Mouse (Mus musculus) liver, embryonic 16.5 days (tissue): ENCODE results near the gene Snx14. TPM values are rescaled to one million over a fixed set of nuclear protein-coding genes. Genes with fewer than 3 reads are reported as not detected.

ENCODE experiments used
- ATAC-seq: fragments of 200-750 bp; cut with Nextera tagmentation; 2 replicates; pipeline ENCODE4 v1.8.0; 2017; ENCODE audit warnings: low read depth, mild to moderate bottlenecking, moderate number of reproducible peaks, moderate library complexity
- H3K27ac ChIP-seq: fragments of 300-500 bp; sonication (generic); 2 replicates; pipeline ENCODE4 v1.5.1; 2014; ENCODE audit warnings: mild to moderate bottlenecking, low read length
- H3K27me3 ChIP-seq: fragments of 300-500 bp; sonication (generic); 2 replicates; pipeline ENCODE4 v1.6.1; 2014; ENCODE audit warnings: low read depth, low read length, mixed read lengths; ENCODE audit not compliant: control insufficient read depth, insufficient read depth
- H3K36me3 ChIP-seq: fragments of 300-500 bp; sonication (generic); 2 replicates; pipeline ENCODE4 v1.6.1; 2014; ENCODE audit warnings: mild to moderate bottlenecking; ENCODE audit not compliant: control insufficient read depth, insufficient read depth
- H3K4me1 ChIP-seq: fragments of 300-500 bp; sonication (generic); 2 replicates; pipeline ENCODE4 v1.6.1; 2014; ENCODE audit warnings: low read depth, low read length, mixed read lengths; ENCODE audit not compliant: control insufficient read depth
- H3K4me2 ChIP-seq: fragments of 300-500 bp; sonication (generic); 2 replicates; pipeline ENCODE4 v1.6.1; 2014; ENCODE audit warnings: low read depth, low read length, mixed read lengths
- H3K4me3 ChIP-seq: fragments of 300-500 bp; sonication (generic); 2 replicates; pipeline ENCODE4 v1.5.1; 2014; ENCODE audit warnings: low read depth, mild to moderate bottlenecking, low read length
- H3K9ac ChIP-seq: fragments of 300-500 bp; sonication (generic); 2 replicates; pipeline ENCODE4 v1.6.1; 2014; ENCODE audit warnings: low read depth, low read length
- H3K9me3 ChIP-seq: fragments of 300-500 bp; sonication (generic); replicated peaks from 2 replicates; pipeline ENCODE4 v1.6.1; 2016; ENCODE audit warnings: low read length; ENCODE audit not compliant: control insufficient read depth
- WGBS: fragments of 180-500 bp; shearing (Covaris S2); extraction: QIAGEN DNeasy Blood & Tissue Kit; methylation state at CpG from one replicate; pipeline ENCODE4 v1.1.7; 2014; ENCODE audit not compliant: insufficient replicate concordance; 5-methylcytosine and 5-hydroxymethylcytosine counted together
- polyA plus RNA-seq: library from polyadenylated mRNA; unstranded; fragments of >200 nt; fragmentation: Nextera tagmentation; extraction: Ambion mirVana; gene quantifications from 2 replicates; pipeline ENCODE4 v1.2.1, GENCODE M21; 2015

Snx14 gene
- polyA plus RNA-seq, 1 experiment from 2014 or later = 12.3 TPM

- no peak for ATAC-seq
- no peak overlapping the region for H3K4me2 ChIP-seq
- H3K4me1 ChIP-seq = no peaks in the 10 kb centered on the region
- H3K9ac ChIP-seq = no peak overlapping the region
- no peaks in the 10 kb centered on the region for H3K9me3 ChIP-seq
- H3K36me3 ChIP-seq = no peaks in the 10 kb centered on the region
- H3K27me3 ChIP-seq = no peaks in the 10 kb centered on the region
- H3K4me3 ChIP-seq = no peak overlapping the region
- H3K27ac ChIP-seq = no peak overlapping the region
- 71% methylated on average over 2 of the region's 2 CpGs for WGBS
Observed at GRCm38 (mm10) chr9:88373001-88373400, 65.8 kb downstream of the Snx14 start.

- no peaks in the 10 kb centered on the region for H3K4me1 ChIP-seq
- H3K4me2 ChIP-seq = no peak overlapping the region
- H3K27ac ChIP-seq = no peak overlapping the region
- no peaks in the 10 kb centered on the region for H3K27me3 ChIP-seq
- no peaks in the 10 kb centered on the region for H3K9me3 ChIP-seq
- WGBS = 61% methylated on average over 2 of the region's 2 CpGs
- no peak overlapping the region for H3K9ac ChIP-seq
- no peak for ATAC-seq
- H3K4me3 ChIP-seq = no peak overlapping the region
- no peaks in the 10 kb centered on the region for H3K36me3 ChIP-seq
Observed at GRCm38 (mm10) chr9:88371201-88371600, 67.6 kb downstream of the Snx14 start.

- no peak for ATAC-seq
- Histone ChIP-seq H3K27ac (no peak overlapping the region), H3K4me3 (no peak overlapping the region), H3K4me2 (no peak overlapping the region), H3K9me3 (no peaks in the 10 kb centered on the region), H3K27me3 (no peaks in the 10 kb centered on the region), H3K9ac (no peak overlapping the region), H3K4me1 (no peaks in the 10 kb centered on the region), H3K36me3 (peaks cover under 1% of the 10 kb centered on the region; the same call in 1 of the 2 replicates)
- WGBS = 90% methylated on average over 2 of the region's 2 CpGs
Observed at GRCm38 (mm10) chr9:88369666-88370065, 69.1 kb downstream of the Snx14 start.

GRCm38 (mm10) chr9:88368476-88368875 lies 70.3 kb downstream of the Snx14 start:
- H3K9me3 ChIP-seq = no peaks in the 10 kb centered on the region

GRCm38 (mm10) chr9:88367751-88368150 lies 71.0 kb downstream of the Snx14 start:
- Histone ChIP-seq H3K4me1 (no peaks in the 10 kb centered on the region), H3K27me3 (no peaks in the 10 kb centered on the region), H3K27ac (no peak overlapping the region), H3K4me3 (no peak overlapping the region), H3K4me2 (no peak overlapping the region), H3K36me3 (peaks cover 4% of the 10 kb centered on the region; the same call in 1 of the 2 replicates), H3K9ac (no peak overlapping the region), H3K9me3 (no peaks in the 10 kb centered on the region)
- 56% methylated on average over 1 of the region's 1 CpGs for WGBS
- ATAC-seq = no peak

More at GRCm38 (mm10) chr9:88368476-88368875, 70.3 kb downstream of the Snx14 start:
- Histone ChIP-seq H3K27ac (no peak overlapping the region), H3K4me1 (no peaks in the 10 kb centered on the region), H3K4me2 (no peak overlapping the region), H3K4me3 (no peak overlapping the region), H3K27me3 (no peaks in the 10 kb centered on the region), H3K36me3 (peaks cover 4% of the 10 kb centered on the region; the same call in 1 of the 2 replicates), H3K9ac (no peak overlapping the region)
- no peak for ATAC-seq
- 75% methylated on average over 5 of the region's 5 CpGs for WGBS

GRCm38 (mm10) chr9:88367322-88367721 lies 71.4 kb downstream of the Snx14 start:
- peaks cover 4% of the 10 kb centered on the region; the same call in 1 of the 2 replicates for H3K36me3 ChIP-seq
- H3K27ac ChIP-seq = 0 out of 2 replicates have a peak overlapping the region, but pooled peaks have one; percentile 28
- no peak for ATAC-seq
- H3K4me1 ChIP-seq = no peaks in the 10 kb centered on the region
- H3K9me3 ChIP-seq = no peaks in the 10 kb centered on the region
- no peaks in the 10 kb centered on the region for H3K27me3 ChIP-seq
- WGBS = 62% methylated on average over 5 of the region's 5 CpGs
- H3K9ac ChIP-seq = no peak overlapping the region
- no peak overlapping the region for H3K4me3 ChIP-seq
- no peak overlapping the region for H3K4me2 ChIP-seq

- Histone ChIP-seq H3K27ac (0 out of 2 replicates have a peak overlapping the region, but pooled peaks have one; percentile 28), H3K36me3 (peaks cover 4% of the 10 kb centered on the region; the same call in 1 of the 2 replicates), H3K9ac (no peak overlapping the region), H3K9me3 (no peaks in the 10 kb centered on the region), H3K4me1 (no peaks in the 10 kb centered on the region), H3K27me3 (no peaks in the 10 kb centered on the region), H3K4me2 (no peak overlapping the region), H3K4me3 (no peak overlapping the region)
- ATAC-seq = peak; percentile 90
- 63% methylated on average over 4 of the region's 4 CpGs for WGBS
Observed at GRCm38 (mm10) chr9:88366819-88367218, 71.9 kb downstream of the Snx14 start.

GRCm38 (mm10) chr9:88366308-88366707 lies 72.5 kb downstream of the Snx14 start:
- no peak overlapping the region for H3K4me2 ChIP-seq
- no peak for ATAC-seq
- 65% methylated on average over 4 of the region's 4 CpGs for WGBS
- no peaks in the 10 kb centered on the region for H3K27me3 ChIP-seq
- no peak overlapping the region for H3K27ac ChIP-seq
- H3K36me3 ChIP-seq = peaks cover 4% of the 10 kb centered on the region; the same call in 1 of the 2 replicates
- H3K9me3 ChIP-seq = no peaks in the 10 kb centered on the region
- H3K4me3 ChIP-seq = no peak overlapping the region
- no peaks in the 10 kb centered on the region for H3K4me1 ChIP-seq
- H3K9ac ChIP-seq = no peak overlapping the region

GRCm38 (mm10) chr9:88363102-88363501 lies 75.7 kb downstream of the Snx14 start:
- no peak overlapping the region for H3K27ac ChIP-seq
- peaks cover 4% of the 10 kb centered on the region; the same call in 1 of the 2 replicates for H3K36me3 ChIP-seq
- H3K4me2 ChIP-seq = no peak overlapping the region
- no peak overlapping the region for H3K4me3 ChIP-seq
- no peak for ATAC-seq
- no peaks in the 10 kb centered on the region for H3K9me3 ChIP-seq
- H3K27me3 ChIP-seq = no peaks in the 10 kb centered on the region
- WGBS = 84% methylated on average over 3 of the region's 3 CpGs
- H3K4me1 ChIP-seq = no peaks in the 10 kb centered on the region
- H3K9ac ChIP-seq = no peak overlapping the region
